Mouse (Mus musculus) embryonic facial prominence, embryonic 15.5 days (tissue): ENCODE measurements around the gene Per1. TPM values are rescaled to one million over a fixed set of nuclear protein-coding genes. Genes with fewer than 3 reads are reported as not detected.

Source experiments
- ATAC-seq: fragments of 200-750 bp; cut with Nextera tagmentation; 2 replicates; pipeline ENCODE4 v1.8.0; 2017; ENCODE audit warnings: low read depth, moderate TSS enrichment; ENCODE audit not compliant: insufficient number of reproducible peaks, low FRiP score, low TSS enrichment
- H3K27ac ChIP-seq: fragments of 300-500 bp; sonication (generic); replicated peaks from 2 replicates; pipeline ENCODE4 v1.5.1; 2015; ENCODE audit warnings: mild to moderate bottlenecking, inconsistent platforms
- H3K27me3 ChIP-seq: fragments of 300-500 bp; sonication (generic); 2 replicates; pipeline ENCODE4 v1.6.1; 2015; ENCODE audit warnings: inconsistent platforms
- H3K36me3 ChIP-seq: fragments of 300-500 bp; sonication (generic); 2 replicates; pipeline ENCODE4 v1.6.1; 2015; ENCODE audit warnings: mild to moderate bottlenecking, inconsistent platforms
- H3K4me1 ChIP-seq: fragments of 300-500 bp; sonication (generic); 2 replicates; pipeline ENCODE4 v1.6.1; 2015; ENCODE audit warnings: inconsistent platforms
- H3K4me2 ChIP-seq: fragments of 300-500 bp; sonication (generic); replicated peaks from 2 replicates; pipeline ENCODE4 v1.6.1; 2015; ENCODE audit warnings: mild to moderate bottlenecking, inconsistent platforms
- H3K4me3 ChIP-seq: fragments of 300-500 bp; sonication (generic); replicated peaks from 2 replicates; pipeline ENCODE4 v1.5.1; 2015; ENCODE audit warnings: mild to moderate bottlenecking, inconsistent platforms
- H3K9ac ChIP-seq: fragments of 300-500 bp; sonication (generic); 2 replicates; pipeline ENCODE4 v1.6.1; 2015; ENCODE audit warnings: inconsistent platforms
- H3K9me3 ChIP-seq: fragments of 300-500 bp; sonication (generic); replicated peaks from 2 replicates; pipeline ENCODE4 v1.6.1; 2016; ENCODE audit warnings: inconsistent platforms
- WGBS: fragments of 180-500 bp; shearing (Covaris S2); methylation state at CpG from one replicate; pipeline ENCODE4 v1.1.7; 2015; 5-methylcytosine and 5-hydroxymethylcytosine counted together
- polyA plus RNA-seq: library from polyadenylated mRNA; unstranded; fragments of >200 nt; fragmentation: Nextera tagmentation; extraction: Ambion mirVana; gene quantifications from 2 replicates; pipeline ENCODE4 v1.2.1, GENCODE M21; 2015

Gene Per1
- polyA plus RNA-seq, 1 experiment from 2014 or later, result 34.4 TPM

GRCm38 (mm10) chr11:69119446-69120155, 24.6 kb downstream of the Per1 start:
- H3K4me1 ChIP-seq, result peaks cover 36% of the 10 kb centered on the region
- H3K36me3 ChIP-seq, result no peaks in the 10 kb centered on the region
- H3K27ac ChIP-seq, result no peak overlapping the region
- H3K4me3 ChIP-seq, result peak overlapping the region; percentile 91
- peak overlapping the region; percentile 96 for H3K4me2 ChIP-seq
- no peaks in the 10 kb centered on the region for H3K9me3 ChIP-seq
- H3K9ac ChIP-seq, result no peak overlapping the region
- ATAC-seq, result no peak
- 37% methylated on average over 14 of the region's 14 CpGs for WGBS
- H3K27me3 ChIP-seq, result no peaks in the 10 kb centered on the region; the same call in 1 of the 2 replicates

GRCm38 (mm10) chr11:69120221-69121000, 25.4 kb downstream of the Per1 start, which contains the start of gene Hes7:
Hes7 (plus strand) TSS chr11:69120404.
- H3K4me2 ChIP-seq, result peak within 1 kb of the TSS; percentile 96
- ATAC-seq, result no peak
- no peaks in the 10 kb centered on the region; the same call in 1 of the 2 replicates for H3K27me3 ChIP-seq
- no peaks in the 10 kb centered on the region for H3K36me3 ChIP-seq
- 4% methylated on average over 27 of the region's 27 CpGs for WGBS
- 0 out of 2 replicates have a peak within 1 kb of the TSS, but pooled peaks have one; percentile 92 for H3K27ac ChIP-seq
- peaks cover 37% of the 10 kb centered on the region for H3K4me1 ChIP-seq
- no peaks in the 10 kb centered on the region for H3K9me3 ChIP-seq
- peak within 1 kb of the TSS; percentile 91 for H3K4me3 ChIP-seq
- H3K9ac ChIP-seq, result peak within 1 kb of the TSS; percentile 59

DNA sequence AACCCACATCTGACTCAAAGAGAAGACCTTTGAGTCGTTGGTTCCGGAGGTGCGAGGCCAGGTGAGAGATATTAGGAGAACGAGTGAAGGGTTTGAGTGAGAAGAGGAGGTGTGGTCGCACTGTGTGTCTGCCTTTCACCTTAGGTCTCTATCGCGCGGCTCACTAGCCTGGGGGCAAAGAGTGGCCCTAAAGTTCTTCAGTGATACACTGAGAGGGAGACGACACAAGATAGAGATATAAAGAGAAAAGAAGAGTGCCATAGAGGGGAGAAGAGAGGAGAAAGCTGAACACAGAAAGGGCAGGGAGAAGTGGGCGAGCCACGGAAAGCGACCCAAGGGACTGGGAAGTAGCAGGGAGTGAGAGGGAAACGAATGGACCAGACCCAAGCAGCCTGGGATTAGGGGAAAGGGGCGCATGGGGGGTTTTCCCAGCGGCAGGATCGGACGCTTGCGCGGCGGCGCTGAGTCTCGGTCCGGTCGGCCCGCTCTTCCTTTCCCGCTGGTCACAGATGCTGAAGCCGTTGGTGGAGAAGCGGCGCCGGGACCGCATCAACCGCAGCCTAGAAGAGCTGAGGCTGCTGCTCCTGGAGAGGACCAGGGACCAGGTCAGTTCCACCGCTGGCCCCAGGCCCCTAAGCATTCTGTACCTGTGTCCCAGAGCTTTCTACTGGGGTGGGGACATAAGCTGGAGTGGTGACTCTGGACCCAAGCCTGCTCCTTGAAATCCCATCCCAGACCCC, 26.2 kb downstream of the Per1 start:
- Histone ChIP-seq H3K4me3 (peak overlapping the region; percentile 81), H3K9me3 (no peaks in the 10 kb centered on the region), H3K9ac (peak overlapping the region; percentile 59), H3K27ac (peak overlapping the region; percentile 92), H3K27me3 (no peaks in the 10 kb centered on the region; the same call in 1 of the 2 replicates), H3K4me1 (peaks cover 44% of the 10 kb centered on the region), H3K36me3 (no peaks in the 10 kb centered on the region), H3K4me2 (peak overlapping the region; percentile 96)
- 1% methylated on average over 33 of the region's 33 CpGs for WGBS
- no peak for ATAC-seq

DNA sequence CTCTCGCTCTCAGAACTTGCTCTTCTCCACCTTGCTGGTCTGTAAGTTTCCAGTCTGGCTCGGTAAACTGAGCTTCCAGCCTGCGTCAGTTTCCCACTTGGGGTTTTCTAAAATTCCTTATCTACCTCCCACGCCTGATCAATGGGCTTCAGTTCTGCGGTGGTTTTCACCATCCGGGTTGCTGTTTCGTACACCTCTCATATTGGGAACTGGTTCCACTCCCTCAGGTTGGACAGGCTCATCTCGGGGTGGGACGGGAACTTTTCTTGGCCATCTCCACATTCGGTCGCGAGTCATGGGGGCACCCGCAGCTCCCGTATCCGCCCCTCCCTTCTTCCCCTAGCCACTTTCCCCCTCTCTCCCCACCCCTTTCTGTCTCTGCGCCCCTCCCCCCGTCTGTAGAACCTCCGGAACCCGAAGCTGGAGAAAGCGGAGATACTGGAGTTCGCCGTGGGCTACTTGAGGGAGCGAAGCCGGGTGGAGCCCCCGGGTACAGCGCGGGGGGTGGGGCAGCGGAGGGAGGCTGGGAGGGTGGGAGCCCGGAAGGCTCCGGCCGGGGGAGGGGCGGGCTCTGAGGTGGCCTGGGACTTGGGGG, 26.8 kb downstream of the Per1 start:
- Histone ChIP-seq H3K36me3 (no peaks in the 10 kb centered on the region), H3K4me3 (peak overlapping the region; percentile 81), H3K4me1 (peaks cover 49% of the 10 kb centered on the region), H3K9ac (peak overlapping the region; percentile 59), H3K4me2 (peak overlapping the region; percentile 96), H3K27me3 (no peaks in the 10 kb centered on the region; the same call in 1 of the 2 replicates), H3K9me3 (no peaks in the 10 kb centered on the region), H3K27ac (peak overlapping the region; percentile 92)
- ATAC-seq, result no peak
- WGBS, result 1% methylated on average over 32 of the region's 32 CpGs

DNA sequence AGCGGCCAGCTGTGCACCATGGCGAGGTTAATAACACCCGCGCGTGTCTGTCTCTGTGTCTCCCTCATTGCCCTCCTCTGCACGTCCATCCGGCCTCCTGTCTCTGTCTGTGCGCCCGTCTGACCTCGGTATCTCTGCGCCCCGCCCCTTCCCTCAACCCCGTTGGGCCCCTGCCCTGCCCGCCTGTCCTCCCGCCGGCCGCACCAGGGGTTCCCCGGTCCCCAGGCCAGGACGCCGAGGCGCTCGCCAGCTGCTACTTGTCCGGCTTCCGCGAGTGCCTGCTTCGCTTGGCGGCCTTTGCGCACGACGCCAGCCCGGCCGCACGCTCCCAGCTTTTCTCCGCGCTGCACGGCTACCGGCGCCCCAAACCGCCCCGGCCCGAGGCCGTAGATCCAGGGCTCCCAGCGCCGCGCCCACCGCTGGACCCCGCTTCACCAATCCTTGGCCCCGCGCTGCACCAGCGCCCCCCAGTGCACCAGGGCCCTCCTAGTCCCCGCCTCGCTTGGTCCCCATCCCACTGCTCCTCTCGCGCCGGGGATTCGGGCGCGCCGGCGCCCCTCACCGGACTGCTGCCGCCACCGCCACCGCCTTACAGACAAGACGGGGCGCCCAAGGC, 27.4 kb downstream of the Per1 start, which contains the start of gene 9130213A22Rik:
Gene 9130213A22Rik (minus strand): TSS at position 254 of the 616 bp plus-strand sequence.
- Histone ChIP-seq H3K36me3 (no peaks in the 10 kb centered on the region), H3K4me2 (peak within 1 kb of the TSS; percentile 96), H3K9ac (peak within 1 kb of the TSS; percentile 59), H3K27me3 (no peaks in the 10 kb centered on the region; the same call in 1 of the 2 replicates), H3K27ac (peak within 1 kb of the TSS; percentile 92), H3K9me3 (no peaks in the 10 kb centered on the region), H3K4me3 (peak within 1 kb of the TSS; percentile 81), H3K4me1 (peaks cover 45% of the 10 kb centered on the region)
- peak; percentile 64 for ATAC-seq
- under 1% methylated on average over 66 of the region's 66 CpGs for WGBS

- H3K36me3 ChIP-seq, result no peaks in the 10 kb centered on the region
- H3K4me2 ChIP-seq, result peak overlapping the region; percentile 96
- peak overlapping the region; percentile 81 for H3K4me3 ChIP-seq
- ATAC-seq, result no peak
- peak overlapping the region; percentile 59 for H3K9ac ChIP-seq
- H3K27me3 ChIP-seq, result no peaks in the 10 kb centered on the region; the same call in 1 of the 2 replicates
- WGBS, result 1% methylated on average over 29 of the region's 29 CpGs
- peaks cover 44% of the 10 kb centered on the region for H3K4me1 ChIP-seq
- no peaks in the 10 kb centered on the region for H3K9me3 ChIP-seq
- H3K27ac ChIP-seq, result peak overlapping the region; percentile 92
Measured at GRCm38 (mm10) chr11:69123056-69123692, 28.2 kb downstream of the Per1 start.

GRCm38 (mm10) chr11:69123693-69124497, 28.9 kb downstream of the Per1 start:
- Histone ChIP-seq H3K9ac (peak overlapping the region; percentile 39), H3K4me1 (peaks cover 42% of the 10 kb centered on the region), H3K27ac (peak overlapping the region; percentile 92), H3K4me2 (peak overlapping the region; percentile 96), H3K9me3 (no peaks in the 10 kb centered on the region), H3K36me3 (no peaks in the 10 kb centered on the region), H3K27me3 (no peaks in the 10 kb centered on the region; the same call in 1 of the 2 replicates), H3K4me3 (peak overlapping the region; percentile 81)
- ATAC-seq, result peak; percentile 75
- WGBS, result under 1% methylated on average over 31 of the region's 31 CpGs

DNA sequence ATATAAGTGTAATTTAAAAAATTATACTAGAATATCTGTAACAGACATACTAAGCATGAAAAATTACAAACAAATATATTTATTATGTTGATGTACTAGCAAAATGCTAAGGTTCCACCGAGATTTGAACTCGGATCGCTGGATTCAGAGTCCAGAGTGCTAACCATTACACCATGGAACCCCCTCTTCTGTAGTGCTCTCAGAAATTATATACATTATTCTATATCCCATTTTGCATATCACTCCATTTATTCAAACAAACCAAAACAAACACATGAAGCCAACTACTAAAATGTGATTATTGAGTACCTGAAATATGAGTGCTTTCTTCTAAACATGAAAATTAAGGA, 29.5 kb downstream of the Per1 start:
- peak; percentile 41; the same call in 1 of the 2 replicates for ATAC-seq
- Histone ChIP-seq H3K4me3 (peak overlapping the region; percentile 81), H3K4me2 (peak overlapping the region; percentile 96), H3K27ac (peak overlapping the region; percentile 92; the same call in 1 of the 2 replicates), H3K36me3 (no peaks in the 10 kb centered on the region), H3K27me3 (no peaks in the 10 kb centered on the region; the same call in 1 of the 2 replicates), H3K4me1 (peaks cover 36% of the 10 kb centered on the region), H3K9ac (no peak overlapping the region), H3K9me3 (no peaks in the 10 kb centered on the region)
- WGBS, result 0% methylated on average over 3 of the region's 3 CpGs

GRCm38 (mm10) chr11:69125041-69125851, 30.2 kb downstream of the Per1 start:
- H3K4me3 ChIP-seq, result peak overlapping the region; percentile 52
- H3K27me3 ChIP-seq, result no peaks in the 10 kb centered on the region; the same call in 1 of the 2 replicates
- peak; percentile 21; the same call in 1 of the 2 replicates for ATAC-seq
- peak overlapping the region; percentile 75 for H3K4me2 ChIP-seq
- peak overlapping the region; percentile 29 for H3K9ac ChIP-seq
- H3K36me3 ChIP-seq, result no peaks in the 10 kb centered on the region
- H3K9me3 ChIP-seq, result no peaks in the 10 kb centered on the region
- WGBS, result under 1% methylated on average over 24 of the region's 24 CpGs
- H3K4me1 ChIP-seq, result peaks cover 28% of the 10 kb centered on the region
- peak overlapping the region; percentile 77 for H3K27ac ChIP-seq
